Mouse (Mus musculus): ENCODE measurements around the gene Gm26897. TPM values are rescaled to one million over a fixed set of nuclear protein-coding genes. Genes with fewer than 3 reads are reported as not detected.

Gene Gm26897
- polyA plus RNA-seq, 1 experiment from 2014 or later, result not detected

- Histone ChIP-seq H3K36me3 (ENCODE audit: control insufficient read depth, insufficient read depth, low read length) (no peaks in the 10 kb centered on the region), H3K27me3 (ENCODE audit: control insufficient read depth, insufficient read depth, low read depth, low read length) (peaks cover 3% of the 10 kb centered on the region; the same call in 1 of the 2 replicates), H3K9ac (ENCODE audit: low read length) (no peak overlapping the region), H3K4me3 (ENCODE audit: low read length) (no peak overlapping the region), H3K4me1 (replicated peaks; ENCODE audit: control insufficient read depth, insufficient read depth, low read length) (no peaks in the 10 kb centered on the region; the same call in 1 of the 2 replicates), H3K4me2 (ENCODE audit: low read depth, low read length) (no peak overlapping the region), H3K9me3 (ENCODE audit: control insufficient read depth, low read length) (no peaks in the 10 kb centered on the region), H3K27ac (ENCODE audit: low read length) (no peak overlapping the region)
- no peak for ATAC-seq (ENCODE audit: low read depth)
- WGBS, result 54% methylated on average over 16 of the region's 16 CpGs
These were observed 6.9 kb downstream of the Gm26897 start for GRCm38 (mm10) chr5:111740384-111741275.

GRCm38 (mm10) chr5:111741352-111741751, 7.6 kb downstream of the Gm26897 start:
- Histone ChIP-seq H3K36me3 (ENCODE audit: control insufficient read depth, insufficient read depth, low read length) (no peaks in the 10 kb centered on the region), H3K27me3 (ENCODE audit: control insufficient read depth, insufficient read depth, low read depth, low read length) (peaks cover 3% of the 10 kb centered on the region; the same call in 1 of the 2 replicates), H3K4me2 (ENCODE audit: low read depth, low read length) (no peak overlapping the region), H3K4me1 (replicated peaks; ENCODE audit: control insufficient read depth, insufficient read depth, low read length) (no peaks in the 10 kb centered on the region; the same call in 1 of the 2 replicates), H3K9ac (ENCODE audit: low read length) (no peak overlapping the region), H3K4me3 (ENCODE audit: low read length) (no peak overlapping the region), H3K27ac (ENCODE audit: low read length) (no peak overlapping the region), H3K9me3 (ENCODE audit: control insufficient read depth, low read length) (no peaks in the 10 kb centered on the region)
- 28% methylated on average over 11 of the region's 11 CpGs for WGBS
- no peak for ATAC-seq (ENCODE audit: low read depth)

- H3K4me2 ChIP-seq (ENCODE audit: low read depth, low read length), result no peak overlapping the region
- WGBS, result 21% methylated on average over 13 of the region's 13 CpGs
- no peak overlapping the region; the same call in 1 of the 2 replicates for H3K27ac ChIP-seq (ENCODE audit: low read length)
- no peak overlapping the region for H3K4me3 ChIP-seq (ENCODE audit: low read length)
- H3K27me3 ChIP-seq (ENCODE audit: control insufficient read depth, insufficient read depth, low read depth, low read length), result peaks cover 3% of the 10 kb centered on the region; the same call in 1 of the 2 replicates
- H3K9ac ChIP-seq (ENCODE audit: low read length), result no peak overlapping the region
- H3K4me1 ChIP-seq (replicated peaks; ENCODE audit: control insufficient read depth, insufficient read depth, low read length), result no peaks in the 10 kb centered on the region; the same call in 1 of the 2 replicates
- no peaks in the 10 kb centered on the region for H3K9me3 ChIP-seq (ENCODE audit: control insufficient read depth, low read length)
- ATAC-seq (ENCODE audit: low read depth), result peak; percentile 43; the same call in 1 of the 2 replicates
- H3K36me3 ChIP-seq (ENCODE audit: control insufficient read depth, insufficient read depth, low read length), result no peaks in the 10 kb centered on the region
These were observed 8.7 kb downstream of the Gm26897 start for GRCm38 (mm10) chr5:111742290-111742898.

GRCm38 (mm10) chr5:111749599-111749998, 15.9 kb downstream of the Gm26897 start:
- Histone ChIP-seq H3K9ac (ENCODE audit: low read length) (no peak overlapping the region), H3K27me3 (ENCODE audit: control insufficient read depth, insufficient read depth, low read depth, low read length) (no peaks in the 10 kb centered on the region), H3K9me3 (ENCODE audit: control insufficient read depth, low read length) (no peaks in the 10 kb centered on the region), H3K4me3 (ENCODE audit: low read length) (no peak overlapping the region), H3K4me2 (ENCODE audit: low read depth, low read length) (no peak overlapping the region), H3K36me3 (ENCODE audit: control insufficient read depth, insufficient read depth, low read length) (no peaks in the 10 kb centered on the region), H3K27ac (ENCODE audit: low read length) (no peak overlapping the region), H3K4me1 (replicated peaks; ENCODE audit: control insufficient read depth, insufficient read depth, low read length) (no peaks in the 10 kb centered on the region)
- no peak for ATAC-seq (ENCODE audit: low read depth)
- 77% methylated on average over 5 of the region's 5 CpGs for WGBS

- ATAC-seq (ENCODE audit: low read depth), result no peak
- no peak overlapping the region for H3K4me3 ChIP-seq (ENCODE audit: low read length)
- WGBS, result 61% methylated on average over 13 of the region's 13 CpGs
- H3K9ac ChIP-seq (ENCODE audit: low read length), result no peak overlapping the region
- no peaks in the 10 kb centered on the region for H3K36me3 ChIP-seq (ENCODE audit: control insufficient read depth, insufficient read depth, low read length)
- H3K27ac ChIP-seq (ENCODE audit: low read length), result no peak overlapping the region
- H3K4me2 ChIP-seq (ENCODE audit: low read depth, low read length), result no peak overlapping the region
- H3K27me3 ChIP-seq (ENCODE audit: control insufficient read depth, insufficient read depth, low read depth, low read length), result no peaks in the 10 kb centered on the region
- H3K4me1 ChIP-seq (replicated peaks; ENCODE audit: control insufficient read depth, insufficient read depth, low read length), result no peaks in the 10 kb centered on the region
- no peaks in the 10 kb centered on the region for H3K9me3 ChIP-seq (ENCODE audit: control insufficient read depth, low read length)
These were observed 16.4 kb downstream of the Gm26897 start for GRCm38 (mm10) chr5:111750092-111750491.

- H3K9me3 ChIP-seq (ENCODE audit: control insufficient read depth, low read length), result no peaks in the 10 kb centered on the region
- H3K36me3 ChIP-seq (ENCODE audit: control insufficient read depth, insufficient read depth, low read length), result no peaks in the 10 kb centered on the region
- H3K9ac ChIP-seq (ENCODE audit: low read length), result peak overlapping the region; percentile 17
- peak overlapping the region; percentile 18; the same call in 1 of the 2 replicates for H3K27ac ChIP-seq (ENCODE audit: low read length)
- peak overlapping the region; percentile 27 for H3K4me2 ChIP-seq (ENCODE audit: low read depth, low read length)
- H3K4me3 ChIP-seq (ENCODE audit: low read length), result 0 out of 2 replicates have a peak overlapping the region, but pooled peaks have one; percentile 3
- H3K4me1 ChIP-seq (replicated peaks; ENCODE audit: control insufficient read depth, insufficient read depth, low read length), result no peaks in the 10 kb centered on the region
- 38% methylated on average over 16 of the region's 16 CpGs for WGBS
- no peak for ATAC-seq (ENCODE audit: low read depth)
- no peaks in the 10 kb centered on the region for H3K27me3 ChIP-seq (ENCODE audit: control insufficient read depth, insufficient read depth, low read depth, low read length)
These were observed 20.9 kb downstream of the Gm26897 start for GRCm38 (mm10) chr5:111754484-111755139.

GRCm38 (mm10) chr5:111755330-111755729, 21.6 kb downstream of the Gm26897 start:
- H3K4me3 ChIP-seq (ENCODE audit: low read length), result no peak overlapping the region
- 15% methylated on average over 5 of the region's 5 CpGs for WGBS

GRCm38 (mm10) chr5:111760721-111761480, 27.2 kb downstream of the Gm26897 start:
- WGBS, result 12% methylated on average over 10 of the region's 10 CpGs
- Histone ChIP-seq H3K27ac (ENCODE audit: low read length) (peak overlapping the region; percentile 61; the same call in 1 of the 2 replicates), H3K36me3 (ENCODE audit: control insufficient read depth, insufficient read depth, low read length) (no peaks in the 10 kb centered on the region), H3K4me3 (ENCODE audit: low read length) (peak overlapping the region; percentile 42), H3K4me1 (replicated peaks; ENCODE audit: control insufficient read depth, insufficient read depth, low read length) (peaks cover 19% of the 10 kb centered on the region), H3K4me2 (ENCODE audit: low read depth, low read length) (peak overlapping the region; percentile 77), H3K27me3 (ENCODE audit: control insufficient read depth, insufficient read depth, low read depth, low read length) (no peaks in the 10 kb centered on the region), H3K9ac (ENCODE audit: low read length) (peak overlapping the region; percentile 54), H3K9me3 (ENCODE audit: control insufficient read depth, low read length) (no peaks in the 10 kb centered on the region)
- peak; percentile 65 for ATAC-seq (ENCODE audit: low read depth)

More at GRCm38 (mm10) chr5:111755330-111755729, 21.6 kb downstream of the Gm26897 start:
- Histone ChIP-seq H3K4me1 (replicated peaks; ENCODE audit: control insufficient read depth, insufficient read depth, low read length) (no peaks in the 10 kb centered on the region), H3K9ac (ENCODE audit: low read length) (no peak overlapping the region), H3K9me3 (ENCODE audit: control insufficient read depth, low read length) (no peaks in the 10 kb centered on the region), H3K4me2 (ENCODE audit: low read depth, low read length) (peak overlapping the region; percentile 27; the same call in 1 of the 2 replicates), H3K36me3 (ENCODE audit: control insufficient read depth, insufficient read depth, low read length) (no peaks in the 10 kb centered on the region), H3K27me3 (ENCODE audit: control insufficient read depth, insufficient read depth, low read depth, low read length) (no peaks in the 10 kb centered on the region), H3K27ac (ENCODE audit: low read length) (no peak overlapping the region)
- ATAC-seq (ENCODE audit: low read depth), result 0 out of 2 replicates have a peak, but pooled peaks have one; percentile 62

Measured in lung, embryonic 16.5 days (tissue).